Mouse (Mus musculus): ENCODE measurements around the gene Pik3c2b.

DNA sequence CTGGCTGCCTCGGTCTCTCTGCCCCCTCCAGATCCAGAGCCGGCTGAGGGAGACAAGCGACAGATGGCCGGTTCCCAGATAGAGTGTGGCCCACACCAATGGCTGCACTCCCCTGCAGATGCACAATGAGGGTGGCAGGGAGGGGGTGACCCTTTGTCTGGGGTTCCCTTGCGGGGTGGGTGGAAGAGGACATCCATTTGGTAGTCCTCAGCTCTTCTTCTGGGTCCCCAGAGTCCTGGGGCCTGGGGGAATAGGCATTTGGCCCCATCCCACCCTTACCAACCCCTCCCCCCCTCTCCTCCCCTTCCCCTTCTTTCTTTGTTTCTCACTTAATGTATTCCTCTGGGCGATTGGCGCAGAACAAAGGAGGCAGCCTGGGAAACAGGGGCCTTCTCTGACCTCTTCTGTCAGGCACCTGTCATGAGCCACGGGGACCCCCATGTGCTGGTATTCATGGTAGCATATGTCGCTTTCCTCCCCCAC is 34.7 kb downstream of the Pik3c2b start:
- TF ChIP-seq MYOD1 (IDR thresholded peaks at IDR 0.05; ENCODE audit: control insufficient read depth in 1 of 3, insufficient read length in 2 of 3, low read depth in 2 of 3): no peak
- TF ChIP-seq E2F4 (IDR thresholded peaks at IDR 0.05; ENCODE audit: insufficient read depth): no peak
- TF ChIP-seq POLR2A (IDR thresholded peaks at IDR 0.05; ENCODE audit: insufficient read length, low read depth): no peak
- no peak for TF ChIP-seq POLR2AphosphoS2 (IDR thresholded peaks at IDR 0.05; ENCODE audit: insufficient read length, low read depth)
- no peak for TF ChIP-seq CEBPB (IDR thresholded peaks at IDR 0.05; ENCODE audit: insufficient read depth, poor library complexity, severe bottlenecking)
- TF ChIP-seq TCF3 (IDR thresholded peaks at IDR 0.05; ENCODE audit: insufficient read length, low read depth): no peak
- TF ChIP-seq USF1 (IDR thresholded peaks at IDR 0.05; ENCODE audit: low read depth): no peak
- no peak for TF ChIP-seq TCF12 (IDR thresholded peaks at IDR 0.05; ENCODE audit: insufficient read depth, poor library complexity, severe bottlenecking)

Data from myocyte (in vitro differentiated cells).